Mouse (Mus musculus) right cerebral cortex, postnatal 36 days (tissue): ENCODE measurements around the gene Olfr215.
A peak's percentile ranks its signal among the peaks of the same experiment; 100 is the strongest.
"Not testable (repeated sequence)": the region's sequence is repeated elsewhere in the genome, so short reads cannot be mapped to it uniquely, and the experiment has no call there.

ENCODE experiments used
- DNase-seq, 2 experiments: peaks; one replicate each; pipeline ENCODE4 v3.0.0; 2022; ENCODE audit warnings: low spot score in 2 of 2, mixed read lengths in 1 of 2

The Olfr215 gene

DNA sequence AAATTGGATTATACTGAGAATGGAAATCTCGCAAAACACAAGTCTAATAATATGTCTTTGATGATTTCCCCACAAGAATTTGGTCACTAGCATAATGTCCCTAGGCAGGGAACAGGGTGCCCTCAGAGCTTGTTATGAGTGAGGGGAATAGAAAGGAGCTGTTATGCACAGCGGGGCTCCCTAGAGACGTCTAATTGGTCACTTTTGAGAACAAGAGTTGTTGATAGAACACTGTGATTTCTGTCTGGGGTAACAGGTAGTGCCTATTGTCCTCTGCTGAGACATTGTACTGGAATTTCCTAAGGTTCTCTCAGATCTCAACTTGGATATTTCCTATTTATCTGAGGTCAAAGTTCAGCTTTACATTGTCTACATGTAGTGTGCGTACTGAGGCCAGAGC lies at the start of gene Olfr215:
Gene Olfr215, minus strand, starts transcription at position 101 of the 400 bp plus-strand sequence.
- DNase-seq: no peak

DNA sequence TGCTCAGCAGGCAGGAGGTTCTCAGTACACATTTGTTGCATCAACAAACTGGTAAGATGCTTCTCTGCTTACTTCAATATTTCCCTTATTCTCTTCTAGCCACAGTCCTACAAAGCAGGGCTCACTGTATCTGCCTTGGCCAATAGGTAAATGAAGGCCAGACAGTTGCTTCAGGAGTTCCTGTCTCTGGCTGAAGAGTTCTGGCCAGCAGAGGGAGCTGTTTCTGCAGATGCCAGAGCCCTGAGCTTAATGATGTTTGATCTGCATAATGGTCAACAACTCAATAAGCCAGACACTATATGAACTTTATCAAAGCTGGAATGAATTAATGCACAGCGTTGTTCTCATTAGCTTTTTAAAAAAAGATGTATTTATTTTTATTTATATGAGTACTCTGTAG lies 48.1 kb upstream of the Olfr215 start:
- peak; percentile 58 to 60 for DNase-seq

DNA sequence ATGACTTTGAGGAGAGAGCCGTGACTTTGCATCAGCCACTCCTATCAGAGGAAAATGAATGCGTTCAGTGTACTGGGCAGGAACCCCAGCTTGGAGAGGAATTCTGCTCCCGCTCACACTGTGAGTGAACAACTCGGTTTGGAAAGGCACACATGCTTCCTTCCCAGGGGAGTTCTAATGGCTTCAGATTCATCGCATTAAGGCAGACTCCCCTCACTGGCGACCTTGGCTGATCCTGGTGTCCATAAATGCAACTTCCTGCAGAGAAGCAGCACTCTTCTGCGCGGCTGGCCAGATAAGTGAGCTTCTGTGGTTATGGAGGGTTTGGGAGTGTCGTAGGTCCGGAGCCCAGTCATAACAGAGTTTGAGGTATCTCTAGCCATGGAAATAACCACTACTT lies 45.8 kb upstream of the Olfr215 start:
- no peak for DNase-seq

- DNase-seq: peak in 1 of 2 experiments; percentile 43
These were observed 44.7 kb upstream of the Olfr215 start, which contains the start of gene Zfp422 for GRCm38 (mm10) chr6:116628539-116629171. TSS of gene Zfp422 (minus strand) at chr6:116628999.

- no peak for DNase-seq
These were observed 44.1 kb upstream of the Olfr215 start for GRCm38 (mm10) chr6:116628095-116628494.

- not testable (repeated sequence) for DNase-seq
These were observed 42.4 kb upstream of the Olfr215 start for GRCm38 (mm10) chr6:116626417-116626816.

- no peak for DNase-seq
These were observed 37.5 kb upstream of the Olfr215 start for GRCm38 (mm10) chr6:116621318-116622023.

DNA sequence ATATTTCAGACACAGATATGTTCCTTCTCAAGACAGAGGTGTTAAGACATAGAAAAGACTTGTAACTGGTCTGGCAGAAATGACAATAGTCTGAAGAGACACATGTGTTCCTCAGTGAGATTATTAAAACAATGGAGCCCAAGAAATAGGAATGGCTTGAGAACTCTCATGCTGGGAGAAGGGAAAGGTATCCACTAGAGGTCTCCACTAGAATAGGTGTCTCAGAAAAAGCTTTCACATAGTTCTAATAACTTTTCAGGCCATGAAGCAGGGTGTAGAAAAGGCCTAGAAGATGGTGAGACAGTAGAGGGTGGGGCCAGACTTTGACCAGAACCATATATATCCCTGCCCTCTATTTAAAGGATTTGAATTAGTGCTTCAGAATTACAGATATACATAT lies 34.1 kb upstream of the Olfr215 start:
- DNase-seq: no peak

DNA sequence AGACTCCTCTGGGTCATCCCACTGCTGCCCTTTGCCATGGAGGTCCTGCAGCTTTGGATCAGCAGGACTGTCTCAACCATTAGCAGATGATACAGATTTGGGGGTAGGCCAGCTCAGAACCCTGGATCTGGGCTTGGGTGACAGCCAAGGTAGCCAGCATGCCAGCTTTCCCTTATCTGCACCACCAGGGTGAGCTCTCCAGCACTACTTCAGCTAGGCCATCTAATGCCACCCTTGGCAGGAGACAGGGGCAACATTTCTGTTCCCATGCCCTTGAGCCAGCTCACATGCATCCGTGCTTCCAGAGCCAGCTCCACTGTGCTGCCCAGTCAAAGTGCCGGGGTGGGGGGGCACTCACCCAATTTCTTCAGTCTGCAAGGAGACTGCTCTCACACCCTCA lies 31.7 kb upstream of the Olfr215 start:
- no peak for DNase-seq

DNA sequence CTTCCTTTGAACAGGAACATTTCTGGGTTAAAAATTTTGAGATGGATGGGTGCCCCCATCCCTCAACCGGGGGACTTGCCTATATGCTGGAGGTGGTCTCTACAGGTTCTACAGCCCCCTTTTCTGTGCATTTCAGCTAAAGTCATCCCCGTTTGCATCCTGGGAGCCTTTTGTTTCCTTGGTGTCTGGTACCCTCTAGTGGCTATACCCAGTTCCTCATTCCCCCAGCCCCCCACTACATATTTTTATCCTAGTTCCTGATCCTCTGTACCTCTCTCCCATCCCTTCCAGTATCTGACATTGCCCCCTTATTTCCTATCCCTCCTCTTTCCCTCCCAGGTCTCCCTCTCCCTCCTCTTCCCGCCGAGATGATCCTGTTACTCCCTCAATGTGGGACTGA lies 23.2 kb upstream of the Olfr215 start:
- DNase-seq: no peak

GRCm38 (mm10) chr6:116600969-116601368 lies 17.0 kb upstream of the Olfr215 start:
- DNase-seq: not testable (repeated sequence)

- DNase-seq: peak in 1 of 2 experiments; percentile 1
These were observed 14.2 kb downstream of the Olfr215 start for GRCm38 (mm10) chr6:116569834-116570233.

DNA sequence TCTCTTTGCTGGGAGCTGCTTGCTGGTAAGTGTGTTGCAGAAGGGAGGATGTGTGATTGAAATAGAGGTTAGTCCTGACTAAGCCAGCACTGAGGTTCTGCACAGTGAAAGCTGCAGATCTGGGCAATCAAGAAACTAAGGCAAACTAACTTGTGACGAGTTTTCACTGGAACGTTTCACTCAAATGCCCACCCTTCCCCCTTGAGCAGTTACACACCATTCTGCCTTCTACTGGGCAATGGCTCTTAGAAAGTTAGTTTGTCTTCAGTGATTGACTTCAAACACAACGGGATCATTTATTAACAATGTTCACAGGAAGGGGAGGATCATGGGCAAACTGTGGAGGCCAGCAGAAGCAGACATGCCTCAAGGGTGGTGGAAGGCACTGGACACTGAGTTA lies 29.0 kb downstream of the Olfr215 start:
- no peak for DNase-seq

- DNase-seq: no peak
These were observed 30.1 kb downstream of the Olfr215 start, which contains the start of gene Olfr214 for GRCm38 (mm10) chr6:116553935-116554334. TSS of gene Olfr214 (plus strand) at chr6:116554235.

DNA sequence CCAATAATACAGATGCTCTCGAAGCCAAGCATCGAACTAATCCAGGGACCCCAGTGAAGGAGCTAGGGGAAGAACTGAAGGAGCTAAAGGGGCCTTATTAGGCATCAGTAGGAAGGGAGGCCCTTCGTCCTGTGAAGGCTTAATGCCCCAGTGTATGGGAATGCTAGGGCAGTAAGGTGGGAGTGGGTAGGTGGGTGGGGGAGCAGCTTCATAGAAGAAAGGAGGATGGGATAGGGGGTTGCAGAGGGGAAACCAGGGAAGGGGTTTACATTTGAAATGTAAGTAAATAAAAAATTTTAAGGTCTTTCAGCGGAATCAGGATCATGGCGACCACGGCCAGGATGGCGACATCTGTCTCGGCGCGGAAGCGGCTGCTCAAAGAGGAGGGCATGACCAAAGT lies 33.2 kb downstream of the Olfr215 start, which contains the start of gene Gm5580:
Gene Gm5580, plus strand, starts transcription at position 301 of the 400 bp plus-strand sequence.
- DNase-seq: not testable (repeated sequence)

DNA sequence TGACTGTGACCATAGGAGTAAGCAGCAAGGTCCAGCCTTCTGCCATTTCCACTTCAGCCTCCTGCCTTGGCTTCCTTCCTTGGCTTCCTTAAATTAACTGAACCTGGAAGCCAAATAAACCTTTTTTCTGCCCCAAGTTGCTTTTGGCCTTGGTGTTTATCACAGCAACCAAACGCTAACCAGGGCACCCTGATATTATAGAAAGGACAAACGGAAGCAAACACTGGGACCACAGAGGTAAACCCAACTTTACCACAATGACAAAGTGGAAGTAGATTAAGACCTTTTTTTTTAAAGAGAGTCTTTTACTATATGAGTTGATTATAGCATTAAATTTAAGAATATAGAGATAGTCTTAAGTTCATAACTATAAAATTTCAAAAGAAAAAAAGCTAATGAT lies 41.5 kb downstream of the Olfr215 start:
- no peak for DNase-seq

- no peak for DNase-seq
These were observed 45.8 kb downstream of the Olfr215 start, which contains the start of gene Olfr213 for GRCm38 (mm10) chr6:116538156-116538555. TSS of gene Olfr213 (plus strand) at chr6:116538456.
